Mouse (Mus musculus) testis, adult 2 months (tissue): Measurements from ENCODE around the gene Foxp1.

Experiments
- CTCF ChIP-seq: fragments of 200-500 bp; IDR thresholded peaks from 2 replicates; pipeline ENCODE4 v1.5.1; 2012; ENCODE audit warnings: low read depth, mild to moderate bottlenecking, inconsistent platforms, low read length, moderate library complexity; ENCODE audit not compliant: control insufficient read depth, insufficient read depth, insufficient replicate concordance
- POLR2A ChIP-seq: fragments of 200-500 bp; IDR thresholded peaks from 2 replicates; pipeline ENCODE4 v1.6.1; 2012; ENCODE audit warnings: low read depth, mild to moderate bottlenecking, inconsistent platforms, low read length, moderate library complexity; ENCODE audit not compliant: control insufficient read depth

DNA sequence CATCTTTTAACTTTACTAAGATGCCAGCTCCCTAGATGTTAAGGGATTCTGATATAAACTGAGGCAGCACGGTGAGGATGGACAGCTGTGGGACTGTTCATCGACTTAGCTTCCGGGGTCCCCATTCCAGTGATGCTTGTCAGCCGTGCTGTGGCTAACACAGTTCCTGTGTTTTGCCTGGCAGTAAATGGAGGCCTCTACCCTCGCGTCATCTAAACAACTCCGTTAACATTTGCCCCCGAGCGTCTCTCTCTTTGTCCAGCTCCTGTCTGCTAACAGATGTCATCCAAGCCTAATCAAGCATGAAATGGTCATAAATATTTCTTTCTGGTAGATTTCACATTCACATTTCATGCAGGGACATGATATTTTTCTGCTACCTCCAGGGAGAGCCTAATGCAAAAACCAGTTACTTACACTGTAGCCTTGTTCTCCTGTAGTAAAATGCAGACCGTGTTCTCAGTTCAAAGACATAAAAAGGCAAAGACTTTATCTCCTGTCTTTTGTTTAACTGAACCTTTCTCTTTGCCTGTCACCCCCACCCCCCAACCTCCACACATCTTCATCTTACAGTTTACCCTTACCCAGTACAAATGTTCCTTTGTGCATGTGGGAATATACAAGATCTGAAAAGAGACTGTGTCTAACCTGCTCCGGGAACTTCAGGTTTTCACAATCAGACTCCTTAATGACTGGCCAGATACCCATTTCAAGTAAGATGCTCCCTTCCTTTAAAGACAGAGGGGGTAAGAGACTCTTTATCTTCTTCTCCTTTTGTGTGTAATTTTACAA is 386.4 kb downstream of the Foxp1 start:
- TF ChIP-seq POLR2A (no peak), CTCF (no peak)
